Mouse (Mus musculus) MEL (cell line): ENCODE data around the gene Plxdc2.

ENCODE experiments used
- CHD1 ChIP-seq: IDR thresholded peaks from 2 replicates; pipeline ENCODE4 v1.6.1; 2012; ENCODE audit warnings: low read depth, mild to moderate bottlenecking, inconsistent platforms, low read length, improper control_type of control experiment
- CTCF ChIP-seq, 3 experiments: IDR thresholded peaks in 2 of 3; conservative IDR thresholded peaks in 1 of 3; 2 replicates each; pipeline ENCODE4 v1.5.1; 2011 to 2012; ENCODE audit warnings: low read length in 3 of 3, low read depth in 2 of 3, mild to moderate bottlenecking in 2 of 3, improper control_type of control experiment in 1 of 3, inconsistent platforms in 1 of 3, mixed read lengths in 1 of 3, moderate library complexity in 1 of 3; ENCODE audit not compliant: control insufficient read depth in 1 of 3, insufficient read depth in 1 of 3, poor library complexity in 1 of 3, severe bottlenecking in 1 of 3
- EP300 ChIP-seq, 2 experiments: IDR thresholded peaks; 2 replicates each; pipeline ENCODE4 v1.6.1; 2011; ENCODE audit warnings: improper control_type of control experiment in 2 of 2, low read length in 2 of 2, low read depth in 1 of 2, mild to moderate bottlenecking in 1 of 2
- MAZ ChIP-seq: IDR thresholded peaks from 2 replicates; pipeline ENCODE4 v1.6.1; 2012; ENCODE audit warnings: low read depth, mild to moderate bottlenecking, inconsistent platforms, low read length, improper control_type of control experiment
- TAL1 ChIP-seq: IDR thresholded peaks from 2 replicates; pipeline ENCODE4 v1.6.1; 2012; ENCODE audit warnings: mild to moderate bottlenecking, inconsistent platforms, low read length, moderate library complexity, mixed read lengths
- TBP ChIP-seq: IDR thresholded peaks from 2 replicates; pipeline ENCODE4 v1.8.0; 2011; ENCODE audit warnings: low read depth, low read length, improper control_type of control experiment

GRCm38 (mm10) chr2:16359341-16359928 lies 3.3 kb downstream of the Plxdc2 start:
- TF ChIP-seq MAZ (no peak), CTCF (IDR thresholded peaks at IDR 0.05 in 2 of 3, conservative IDR thresholded peaks at IDR 0.05 in 1 of 3; ENCODE audit: control insufficient read depth in 1 of 3, insufficient read depth in 1 of 3, low read depth in 2 of 3, low read length in 3 of 3, poor library complexity in 1 of 3, severe bottlenecking in 1 of 3) (peak in 2 of 3 experiments; percentile 20 to 68; a peak in 3 of 6 replicates), EP300 (IDR thresholded peaks at IDR 0.05; ENCODE audit: low read depth in 1 of 2, low read length in 2 of 2) (peak; percentile 48 to 72), TAL1 (no peak), TBP (no peak), CHD1 (no peak)
